Mouse (Mus musculus): ENCODE results near the gene Guca2b. TPM values are rescaled to one million over a fixed set of nuclear protein-coding genes. Genes with fewer than 3 reads are reported as not detected.

The Guca2b gene
- polyA plus RNA-seq, 1 experiment from 2014 or later: 6.9 TPM

GRCm38 (mm10) chr4:119627317-119627716 is 31.4 kb downstream of the Guca2b start:
- Histone ChIP-seq H3K9ac (ENCODE audit: low read length) (no peak overlapping the region), H3K4me1 (ENCODE audit: control insufficient read depth, insufficient read depth, low read length) (no peaks in the 10 kb centered on the region; the same call in 1 of the 2 replicates), H3K27me3 (ENCODE audit: control insufficient read depth, insufficient read depth, low read length) (no peaks in the 10 kb centered on the region), H3K4me3 (replicated peaks; ENCODE audit: low read length) (no peak overlapping the region), H3K27ac (ENCODE audit: low read length) (no peak overlapping the region), H3K36me3 (ENCODE audit: control insufficient read depth, insufficient read depth, low read length) (no peaks in the 10 kb centered on the region; the same call in 1 of the 2 replicates), H3K9me3 (replicated peaks; ENCODE audit: control insufficient read depth, low read length) (no peaks in the 10 kb centered on the region), H3K4me2 (ENCODE audit: low read depth, low read length) (no peak overlapping the region)
- ATAC-seq (ENCODE audit: insufficient read depth, low FRiP score): no peak
- 84% methylated on average over 4 of the region's 4 CpGs for WGBS

DNA sequence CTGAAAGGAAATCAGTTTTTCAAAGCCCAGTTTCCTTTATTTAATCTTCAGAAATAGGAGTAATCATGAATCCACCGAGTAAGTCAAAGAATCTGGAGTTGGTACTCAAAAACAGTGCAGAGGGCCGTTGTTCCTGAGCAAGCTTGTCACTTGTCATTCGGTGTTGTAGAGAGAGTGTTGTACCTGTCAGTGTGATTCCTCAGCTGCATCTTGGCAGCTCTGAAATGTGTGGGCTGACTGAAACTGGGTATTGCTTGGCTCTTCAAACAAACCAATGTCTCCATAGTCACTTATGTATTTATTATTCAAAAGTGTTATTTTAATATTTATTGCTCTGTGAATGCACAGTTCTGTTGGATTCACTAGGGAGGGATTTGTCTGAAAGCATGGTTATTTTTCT is 31.9 kb downstream of the Guca2b start:
- Histone ChIP-seq H3K9ac (ENCODE audit: low read length) (no peak overlapping the region), H3K4me2 (ENCODE audit: low read depth, low read length) (no peak overlapping the region), H3K27me3 (ENCODE audit: control insufficient read depth, insufficient read depth, low read length) (no peaks in the 10 kb centered on the region), H3K4me1 (ENCODE audit: control insufficient read depth, insufficient read depth, low read length) (no peaks in the 10 kb centered on the region; the same call in 1 of the 2 replicates), H3K27ac (ENCODE audit: low read length) (no peak overlapping the region), H3K4me3 (replicated peaks; ENCODE audit: low read length) (no peak overlapping the region), H3K9me3 (replicated peaks; ENCODE audit: control insufficient read depth, low read length) (no peaks in the 10 kb centered on the region), H3K36me3 (ENCODE audit: control insufficient read depth, insufficient read depth, low read length) (no peaks in the 10 kb centered on the region; the same call in 1 of the 2 replicates)
- no peak for ATAC-seq (ENCODE audit: insufficient read depth, low FRiP score)
- WGBS: 85% methylated on average over 3 of the region's 3 CpGs

GRCm38 (mm10) chr4:119626081-119626645 is 32.6 kb downstream of the Guca2b start:
- Histone ChIP-seq H3K27me3 (ENCODE audit: control insufficient read depth, insufficient read depth, low read length) (no peaks in the 10 kb centered on the region), H3K27ac (ENCODE audit: low read length) (no peak overlapping the region), H3K4me3 (replicated peaks; ENCODE audit: low read length) (no peak overlapping the region), H3K9ac (ENCODE audit: low read length) (no peak overlapping the region), H3K9me3 (replicated peaks; ENCODE audit: control insufficient read depth, low read length) (no peaks in the 10 kb centered on the region), H3K4me1 (ENCODE audit: control insufficient read depth, insufficient read depth, low read length) (no peaks in the 10 kb centered on the region), H3K4me2 (ENCODE audit: low read depth, low read length) (no peak overlapping the region), H3K36me3 (ENCODE audit: control insufficient read depth, insufficient read depth, low read length) (peaks cover 6% of the 10 kb centered on the region)
- no peak for ATAC-seq (ENCODE audit: insufficient read depth, low FRiP score)
- WGBS: 83% methylated on average over 7 of the region's 7 CpGs

DNA sequence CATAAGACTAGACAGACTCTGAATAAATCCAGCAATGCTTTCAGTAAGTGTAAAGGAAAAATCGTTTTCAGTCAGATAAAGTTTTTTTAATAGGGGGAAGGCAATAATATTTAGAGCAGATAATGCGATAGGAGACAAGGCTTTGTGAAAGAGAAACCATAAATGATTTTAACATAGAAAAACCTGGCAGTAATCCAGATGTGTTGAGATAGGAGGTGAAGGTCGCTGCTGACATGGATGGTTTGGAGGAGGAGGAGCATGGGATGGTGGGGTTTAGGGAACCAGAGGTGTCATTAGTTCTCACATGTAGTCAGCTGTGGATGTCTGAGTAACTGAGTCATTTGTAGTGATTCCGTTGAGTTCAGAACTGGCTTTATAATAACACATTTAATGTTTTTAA is 44.0 kb downstream of the Guca2b start:
- H3K27me3 ChIP-seq (ENCODE audit: control insufficient read depth, insufficient read depth, low read length): no peaks in the 10 kb centered on the region
- 0 out of 2 replicates have a peak, but pooled peaks cover 4% of the 10 kb centered on the region for H3K4me1 ChIP-seq (ENCODE audit: control insufficient read depth, insufficient read depth, low read length)
- no peak overlapping the region for H3K4me2 ChIP-seq (ENCODE audit: low read depth, low read length)
- WGBS: 53% methylated on average over 4 of the region's 4 CpGs
- H3K9ac ChIP-seq (ENCODE audit: low read length): no peak overlapping the region
- ATAC-seq (ENCODE audit: insufficient read depth, low FRiP score): no peak
- H3K27ac ChIP-seq (ENCODE audit: low read length): no peak overlapping the region
- no peaks in the 10 kb centered on the region for H3K36me3 ChIP-seq (ENCODE audit: control insufficient read depth, insufficient read depth, low read length)
- H3K4me3 ChIP-seq (replicated peaks; ENCODE audit: low read length): no peak overlapping the region
- no peaks in the 10 kb centered on the region for H3K9me3 ChIP-seq (replicated peaks; ENCODE audit: control insufficient read depth, low read length)

- H3K27ac ChIP-seq (ENCODE audit: low read length): no peak overlapping the region
These were observed 44.7 kb downstream of the Guca2b start for GRCm38 (mm10) chr4:119614078-119614477.

GRCm38 (mm10) chr4:119609488-119609887 is 49.3 kb downstream of the Guca2b start:
- H3K27me3 ChIP-seq (ENCODE audit: control insufficient read depth, insufficient read depth, low read length): no peaks in the 10 kb centered on the region
- WGBS: 85% methylated on average over 1 of the region's 1 CpGs
- 0 out of 2 replicates have a peak, but pooled peaks cover 4% of the 10 kb centered on the region for H3K4me1 ChIP-seq (ENCODE audit: control insufficient read depth, insufficient read depth, low read length)
- H3K27ac ChIP-seq (ENCODE audit: low read length): no peak overlapping the region
- H3K36me3 ChIP-seq (ENCODE audit: control insufficient read depth, insufficient read depth, low read length): peaks cover 8% of the 10 kb centered on the region; the same call in 1 of the 2 replicates
- H3K4me2 ChIP-seq (ENCODE audit: low read depth, low read length): no peak overlapping the region
- H3K9me3 ChIP-seq (replicated peaks; ENCODE audit: control insufficient read depth, low read length): no peaks in the 10 kb centered on the region
- no peak overlapping the region for H3K9ac ChIP-seq (ENCODE audit: low read length)
- ATAC-seq (ENCODE audit: insufficient read depth, low FRiP score): no peak
- H3K4me3 ChIP-seq (replicated peaks; ENCODE audit: low read length): no peak overlapping the region

More at GRCm38 (mm10) chr4:119614078-119614477, 44.7 kb downstream of the Guca2b start:
- Histone ChIP-seq H3K4me1 (ENCODE audit: control insufficient read depth, insufficient read depth, low read length) (0 out of 2 replicates have a peak, but pooled peaks cover 4% of the 10 kb centered on the region), H3K36me3 (ENCODE audit: control insufficient read depth, insufficient read depth, low read length) (no peaks in the 10 kb centered on the region), H3K9me3 (replicated peaks; ENCODE audit: control insufficient read depth, low read length) (no peaks in the 10 kb centered on the region), H3K4me2 (ENCODE audit: low read depth, low read length) (no peak overlapping the region), H3K27me3 (ENCODE audit: control insufficient read depth, insufficient read depth, low read length) (no peaks in the 10 kb centered on the region), H3K4me3 (replicated peaks; ENCODE audit: low read length) (no peak overlapping the region), H3K9ac (ENCODE audit: low read length) (no peak overlapping the region)
- 42% methylated on average over 1 of the region's 1 CpGs for WGBS
- ATAC-seq (ENCODE audit: insufficient read depth, low FRiP score): no peak

Other genes starting within 250 kb of the Guca2b start
- gene Ccdc30, start 243.4 kb downstream of the Guca2b start, polyA plus RNA-seq (2015; fragmentation: Nextera tagmentation; extraction: Ambion mirVana): 4.7 and 6.7 TPM in 2 replicates
- gene Ppcs, start 236.5 kb downstream of the Guca2b start, polyA plus RNA-seq (2015; fragmentation: Nextera tagmentation; extraction: Ambion mirVana): 32.5 and 34.6 TPM in 2 replicates
- gene Zmynd12, start 236.1 kb downstream of the Guca2b start, polyA plus RNA-seq (2015; fragmentation: Nextera tagmentation; extraction: Ambion mirVana): 0.21 and 0.70 TPM in 2 replicates
- 0.67 and 0.77 TPM in 2 replicates for gene Rimkla, start 166.3 kb downstream of the Guca2b start, polyA plus RNA-seq (2015; fragmentation: Nextera tagmentation; extraction: Ambion mirVana)
- 18.1 and 18.9 TPM in 2 replicates for gene Foxj3, start 122.0 kb downstream of the Guca2b start, polyA plus RNA-seq (2015; fragmentation: Nextera tagmentation; extraction: Ambion mirVana)
- 2.8 and 3.2 TPM in 2 replicates for gene Frg2f1, start 119.4 kb downstream of the Guca2b start, polyA plus RNA-seq (2015; fragmentation: Nextera tagmentation; extraction: Ambion mirVana)
- 8.6 and 10.7 TPM in 2 replicates for gene Guca2a, start 21.2 kb downstream of the Guca2b start, polyA plus RNA-seq (2015; fragmentation: Nextera tagmentation; extraction: Ambion mirVana)
- 8.8 and 9.1 TPM in 2 replicates for gene Hivep3, start 74.8 kb upstream of the Guca2b start, polyA plus RNA-seq (2015; fragmentation: Nextera tagmentation; extraction: Ambion mirVana)